In genomic region chr10:127111001-127111887, GRCm38 (mm10) we compare ENCODE assay signal across 17 mouse cellular contexts. TPM values are rescaled to one million over a fixed set of nuclear protein-coding genes. Genes with fewer than 3 reads are reported as not detected.
DNase-seq lines count a peak whose midpoint lies in the region; ATAC-seq and TF ChIP-seq lines count a peak whose summit lies in the region.
"Had no signal": no experiment of that assay in that cellular context is flagged by ENCODE, and none has a peak within 500 bp of the region (broad histone marks: within the 10 kb centered on the region; RNA-seq: fewer than 3 reads in every experiment).

No protein-coding gene starts in this region.

- no peak overlapping the region for H3K27ac ChIP-seq in kidney, postnatal 0 days
- H3K27ac ChIP-seq in kidney, embryonic 14.5 days (ENCODE audit: low read depth, low read length): no peak overlapping the region
- peak overlapping the region; percentile 31 for H3K27ac ChIP-seq in small intestine, adult 2 months (ENCODE audit: insufficient read depth, low read depth, low read length)
- H3K27ac ChIP-seq: hindbrain, embryonic 10.5 days; liver, embryonic 15.5 days had no signal

- intact Hi-C loops in heart, postnatal 25 days (cut with DNase I): no loop called here

- no peak overlapping the region for H3K4me3 ChIP-seq in kidney, postnatal 0 days (replicated peaks; ENCODE audit: low read depth, low read length)
- no peak overlapping the region for H3K4me3 ChIP-seq in kidney, embryonic 14.5 days (ENCODE audit: low read length)
- no peak overlapping the region for H3K4me3 ChIP-seq in small intestine, adult 2 months (ENCODE audit: low read depth, low read length)
- H3K4me3 ChIP-seq: heart, embryonic 12.5 days; hindbrain, embryonic 10.5 days; liver, embryonic 15.5 days had no signal

- no peak for ATAC-seq in kidney, postnatal 0 days (replicated peaks; ENCODE audit: low FRiP score, low read depth)
- no peak for ATAC-seq in kidney, embryonic 14.5 days (ENCODE audit: low FRiP score, low TSS enrichment)

- no peak overlapping the region for H3K9ac ChIP-seq in kidney, postnatal 0 days (ENCODE audit: low read depth, low read length)
- no peak overlapping the region for H3K9ac ChIP-seq in kidney, embryonic 14.5 days (ENCODE audit: low read depth, low read length)
- H3K9ac ChIP-seq: heart, embryonic 12.5 days; liver, embryonic 15.5 days had no signal

- H3K36me3 ChIP-seq in kidney, postnatal 0 days (ENCODE audit: insufficient read depth, low read length): 0 out of 2 replicates have a peak, but pooled peaks cover 8% of the 10 kb centered on the region
- H3K36me3 ChIP-seq in kidney, embryonic 14.5 days (ENCODE audit: control insufficient read depth, insufficient read depth, low read length): peaks cover 3% of the 10 kb centered on the region; the same call in 1 of the 2 replicates
- peaks cover 24% of the 10 kb centered on the region for H3K36me3 ChIP-seq in small intestine, adult 2 months (ENCODE audit: control insufficient read depth, insufficient read depth, low read length)

- H3K4me1 ChIP-seq in kidney, postnatal 0 days (replicated peaks; ENCODE audit: insufficient read depth, low read length): no peaks in the 10 kb centered on the region
- no peaks in the 10 kb centered on the region for H3K4me1 ChIP-seq in kidney, embryonic 14.5 days (ENCODE audit: control insufficient read depth, insufficient read depth, low read length)
- H3K4me1 ChIP-seq in small intestine, adult 2 months (ENCODE audit: control insufficient read depth, insufficient read depth, insufficient read length, low read length): peaks cover 14% of the 10 kb centered on the region; the same call in 1 of the 2 replicates
- H3K4me1 ChIP-seq: heart, embryonic 12.5 days; hindbrain, embryonic 10.5 days had no signal

- H3K4me2 ChIP-seq in kidney, postnatal 0 days (ENCODE audit: low read length): no peak overlapping the region
- H3K4me2 ChIP-seq in kidney, embryonic 14.5 days (replicated peaks; ENCODE audit: low read depth, low read length): no peak overlapping the region
- H3K4me2 ChIP-seq: heart, embryonic 12.5 days; liver, embryonic 15.5 days had no signal

- no peaks in the 10 kb centered on the region for H3K9me3 ChIP-seq in kidney, postnatal 0 days (replicated peaks; ENCODE audit: low read length)
- no peaks in the 10 kb centered on the region for H3K9me3 ChIP-seq in kidney, embryonic 14.5 days (ENCODE audit: control insufficient read depth, low read length)
- H3K9me3 ChIP-seq: heart, embryonic 12.5 days; hindbrain, embryonic 10.5 days; liver, embryonic 15.5 days had no signal

- no peak for TF ChIP-seq POLR2A in brain, embryonic 14.5 days (IDR thresholded peaks at IDR 0.05; ENCODE audit: borderline replicate concordance, extremely low read depth, insufficient read depth, insufficient read length, poor library complexity, severe bottlenecking)
- TF ChIP-seq POLR2A in small intestine, adult 2 months (IDR thresholded peaks at IDR 0.05; ENCODE audit: low read depth, low read length): no peak

- peak; percentile 43 for TF ChIP-seq CTCF in kidney, postnatal 0 days (IDR thresholded peaks at IDR 0.05; ENCODE audit: low read depth)
- peak; percentile 16; the same call in 1 of the 2 replicates for TF ChIP-seq CTCF in brain, embryonic 14.5 days (IDR thresholded peaks at IDR 0.05; ENCODE audit: borderline replicate concordance, extremely low read depth, insufficient read depth, insufficient read length)
- peak; percentile 8; the same call in 1 of the 2 replicates for TF ChIP-seq CTCF in small intestine, adult 2 months (IDR thresholded peaks at IDR 0.05; ENCODE audit: extremely low read depth, insufficient read length, insufficient replicate concordance, low read depth, low read length)

- 90% methylated on average over 15 of the region's 15 CpGs for WGBS in kidney, postnatal 0 days
- 90% methylated on average over 15 of the region's 15 CpGs for WGBS in kidney, embryonic 14.5 days
- WGBS in small intestine, adult 2 months: 71% methylated on average over 15 of the region's 15 CpGs

- DNase-seq in kidney, postnatal 0 days (ENCODE audit: low spot score): no peak
- DNase-seq in right cerebral cortex, postnatal 14 days: peak; percentile 15
- DNase-seq in right cerebral cortex, postnatal 36 days (ENCODE audit: low spot score in 2 of 2): no peak
- DNase-seq in brain, embryonic 14.5 days (ENCODE audit: low read depth): no peak
- DNase-seq in kidney, postnatal 10 days: no peak
- DNase-seq in heart, postnatal 25 days (ENCODE audit: low spot score): no peak
- DNase-seq: adrenal gland, postnatal 10 days; cerebellum, postnatal 14 days; kidney, adult 9 months; left cerebral cortex, postnatal 4 days; right cerebral cortex, postnatal 25 days; thymus, postnatal 25 days had no signal

- no peaks in the 10 kb centered on the region for H3K27me3 ChIP-seq in kidney, postnatal 0 days (ENCODE audit: insufficient read depth, low read length)
- H3K27me3 ChIP-seq in kidney, embryonic 14.5 days (ENCODE audit: control insufficient read depth, insufficient read depth, low read length): no peaks in the 10 kb centered on the region
- no peaks in the 10 kb centered on the region for H3K27me3 ChIP-seq in small intestine, adult 2 months (ENCODE audit: control insufficient read depth, insufficient read depth, low read length)
- H3K27me3 ChIP-seq: heart, embryonic 12.5 days; liver, embryonic 15.5 days had no signal

RNA-seq across cellular contexts. Expression of gene Os9, which starts 9.7 kb away (rescaled TPM):
- 107 and 114 TPM in 2 replicates for polyA plus RNA-seq in kidney, postnatal 0 days (2015; fragmentation: Nextera tagmentation; extraction: Ambion mirVana)
- 31.4 and 47.5 TPM in 2 replicates for polyA plus RNA-seq in kidney, embryonic 14.5 days (2014; fragmentation: Nextera tagmentation; extraction: Ambion mirVana)
- polyA plus RNA-seq in brain, embryonic 14.5 days (2012; rRNA removed): 71.3 and 93.8 TPM in 2 replicates
- polyA plus RNA-seq in small intestine, adult 2 months (2012; rRNA removed): 59.8 and 117 TPM in 2 replicates
- total RNA-seq in heart, postnatal 25 days (2021): 10 to 100 TPM; 25.0 to 25.1 TPM

RNA-seq across cellular contexts. Expression of gene Agap2, which starts 36.2 kb away (rescaled TPM):
- 0.04 and 0.09 TPM in 2 replicates for polyA plus RNA-seq in kidney, postnatal 0 days (2015; fragmentation: Nextera tagmentation; extraction: Ambion mirVana)
- 0.07 and 0.61 TPM in 2 replicates for polyA plus RNA-seq in kidney, embryonic 14.5 days (2014; fragmentation: Nextera tagmentation; extraction: Ambion mirVana)
- 113 and 151 TPM in 2 replicates for polyA plus RNA-seq in brain, embryonic 14.5 days (2012; rRNA removed)
- 6.1 and 15.6 TPM in 2 replicates for polyA plus RNA-seq in small intestine, adult 2 months (2012; rRNA removed)
- total RNA-seq in heart, postnatal 25 days (2021): 1 to 10 TPM; 5.9 to 7.3 TPM

RNA-seq across cellular contexts. Expression of gene Tspan31, which starts 41.2 kb away (rescaled TPM):
- polyA plus RNA-seq in kidney, postnatal 0 days (2015; fragmentation: Nextera tagmentation; extraction: Ambion mirVana): 157 and 171 TPM in 2 replicates
- 106 and 153 TPM in 2 replicates for polyA plus RNA-seq in kidney, embryonic 14.5 days (2014; fragmentation: Nextera tagmentation; extraction: Ambion mirVana)
- polyA plus RNA-seq in brain, embryonic 14.5 days (2012; rRNA removed): 96.5 and 115 TPM in 2 replicates
- polyA plus RNA-seq in small intestine, adult 2 months (2012; rRNA removed): 36.1 and 48.9 TPM in 2 replicates
- total RNA-seq in heart, postnatal 25 days (2021): 10 to 100 TPM; 43.4 to 47.4 TPM

RNA-seq across cellular contexts. Expression of gene Cdk4, which starts 47.9 kb away (rescaled TPM):
- 1,113 and 1,153 TPM in 2 replicates for polyA plus RNA-seq in kidney, postnatal 0 days (2015; fragmentation: Nextera tagmentation; extraction: Ambion mirVana)
- 2,221 and 2,763 TPM in 2 replicates for polyA plus RNA-seq in kidney, embryonic 14.5 days (2014; fragmentation: Nextera tagmentation; extraction: Ambion mirVana)
- polyA plus RNA-seq in brain, embryonic 14.5 days (2012; rRNA removed): 871 and 1,231 TPM in 2 replicates
- 57.6 and 108 TPM in 2 replicates for polyA plus RNA-seq in small intestine, adult 2 months (2012; rRNA removed)
- 10 to 100 TPM; 76.1 to 83.3 TPM for total RNA-seq in heart, postnatal 25 days (2021)

RNA-seq across cellular contexts. Expression of gene March9, which starts 51.3 kb away (rescaled TPM):
- polyA plus RNA-seq in kidney, postnatal 0 days (2015; fragmentation: Nextera tagmentation; extraction: Ambion mirVana): 1.6 and 1.9 TPM in 2 replicates
- polyA plus RNA-seq in kidney, embryonic 14.5 days (2014; fragmentation: Nextera tagmentation; extraction: Ambion mirVana): 1.5 and 2.6 TPM in 2 replicates
- 35.9 and 51.7 TPM in 2 replicates for polyA plus RNA-seq in brain, embryonic 14.5 days (2012; rRNA removed)
- polyA plus RNA-seq in small intestine, adult 2 months (2012; rRNA removed): 1.9 and 6.9 TPM in 2 replicates
- total RNA-seq in heart, postnatal 25 days (2021): 1 to 10 TPM; 2.3 to 2.5 TPM
